In genomic region chr6:120604020-120604958, GRCm38 (mm10) we compare ENCODE assay signal across 8 mouse cellular contexts.
A peak's percentile ranks its signal among the peaks of the same experiment; 100 is the strongest.
DNase-seq lines count a peak whose midpoint lies in the region; ATAC-seq and TF ChIP-seq lines count a peak whose summit lies in the region.

No protein-coding gene starts in this region.

- no peak overlapping the region for H3K4me2 ChIP-seq in CH12.LX (ENCODE audit: insufficient read depth, low read depth, poor library complexity, severe bottlenecking)
- peak overlapping the region; percentile 62 for H3K4me2 ChIP-seq in liver, embryonic 15.5 days

- peak in 1 of 2 experiments; percentile 37; a peak in 2 of 4 replicates for TF ChIP-seq CTCF in CH12.LX (conservative IDR thresholded peaks at IDR 0.05 in 1 of 2, IDR thresholded peaks at IDR 0.05 in 1 of 2; ENCODE audit: low read depth in 2 of 2, low read length in 2 of 2)

- ATAC-seq in erythroid progenitor cell, adult 5-6 weeks (replicated peaks; ENCODE audit: low FRiP score, poor library complexity, severe bottlenecking) = peak; percentile 73
- peak; percentile 86 for ATAC-seq in liver, embryonic 15.5 days (ENCODE audit: insufficient read depth)

- no peak overlapping the region for H3K4me3 ChIP-seq in heart, embryonic 10.5 days
- H3K4me3 ChIP-seq in CH12.LX (replicated peaks in 1 of 3; ENCODE audit: low read depth in 2 of 3, low read length in 2 of 3, poor library complexity in 1 of 3) = no peak overlapping the region
- peak overlapping the region; percentile 25; the same call in 1 of the 2 replicates for H3K4me3 ChIP-seq in liver, embryonic 15.5 days (replicated peaks)

- peak overlapping the region; percentile 68 for H3K27ac ChIP-seq in heart, embryonic 10.5 days
- H3K27ac ChIP-seq in CH12.LX (ENCODE audit: insufficient read depth, low read depth) = no peak overlapping the region
- H3K27ac ChIP-seq in liver, embryonic 15.5 days (replicated peaks) = peak overlapping the region; percentile 100

- no peaks in the 10 kb centered on the region for H3K9me3 ChIP-seq in heart, embryonic 10.5 days
- H3K9me3 ChIP-seq in CH12.LX (replicated peaks; ENCODE audit: low read length) = peaks cover 5% of the 10 kb centered on the region
- H3K9me3 ChIP-seq in liver, embryonic 15.5 days (replicated peaks) = no peaks in the 10 kb centered on the region

- TF ChIP-seq RAD21 in CH12.LX (IDR thresholded peaks at IDR 0.05; ENCODE audit: low read depth, low read length) = peak; percentile 36

- intact Hi-C loops in heart, postnatal 14 days (cut with DNase I) = loop anchor here (5.0 kb wide), 2 partner anchors 63 to 133 kb away; partner anchors contain the start of gene Cecr2

- DNase-seq in heart, embryonic 10.5 days (ENCODE audit: low spot score) = no peak
- no peak for DNase-seq in heart, postnatal 14 days
- DNase-seq in CH12.LX (ENCODE audit: extremely low read depth) = no peak
- DNase-seq in layer of hippocampus, postnatal 25 days (ENCODE audit: extremely low spot score in 1 of 2, low spot score in 1 of 2) = no peak
- DNase-seq in cerebellum, postnatal 10 days = no peak
- DNase-seq in Muller cell, postnatal 12 days (ENCODE audit: inconsistent ontology term) = no peak

- TF ChIP-seq POLR2A in CH12.LX (IDR thresholded peaks at IDR 0.05; ENCODE audit: low read depth, low read length) = no peak

- dilution Hi-C loops in CH12.LX (cut with MboI; ENCODE audit: extremely low pct_ligation_motif_present, extremely low pct_unique_long_range_greater_than_20kb, low sequenced_read_pairs) = no loop called here

- peaks cover 13% of the 10 kb centered on the region for H3K4me1 ChIP-seq in heart, embryonic 10.5 days
- peaks cover 0 to 11% of the 10 kb centered on the region in 2 experiments; a peak in 2 of 4 replicates for H3K4me1 ChIP-seq in CH12.LX (ENCODE audit: control insufficient read depth in 1 of 2, insufficient read depth in 2 of 2)
- peaks cover 87% of the 10 kb centered on the region for H3K4me1 ChIP-seq in liver, embryonic 15.5 days (replicated peaks)

- no peak for TF ChIP-seq EP300 in CH12.LX (IDR thresholded peaks at IDR 0.05; ENCODE audit: low read length)

- no peaks in the 10 kb centered on the region for H3K27me3 ChIP-seq in heart, embryonic 10.5 days (ENCODE audit: insufficient read depth, poor library complexity, severe bottlenecking)
- no peaks in the 10 kb centered on the region for H3K27me3 ChIP-seq in CH12.LX (replicated peaks)
- no peaks in the 10 kb centered on the region for H3K27me3 ChIP-seq in liver, embryonic 15.5 days

- H3K79me2 ChIP-seq in CH12.LX (replicated peaks; ENCODE audit: control insufficient read depth, extremely low read depth, insufficient read depth, poor library complexity, severe bottlenecking) = no peaks in the 10 kb centered on the region

- in situ Hi-C loops in CH12.LX (cut with MboI; ENCODE audit: low pct_ligation_motif_present, low pct_unique_long_range_greater_than_20kb, low sequenced_read_pairs) = no loop called here

- H3K36me3 ChIP-seq in heart, embryonic 10.5 days = no peaks in the 10 kb centered on the region
- H3K36me3 ChIP-seq in CH12.LX (replicated peaks in 1 of 2; ENCODE audit: control insufficient read depth in 1 of 2, insufficient read depth in 1 of 2, low read length in 1 of 2) = no peaks in the 10 kb centered on the region
- no peaks in the 10 kb centered on the region for H3K36me3 ChIP-seq in liver, embryonic 15.5 days (replicated peaks)

- 32% methylated on average over 6 of the region's 6 CpGs for WGBS in heart, embryonic 10.5 days
- WGBS in liver, embryonic 15.5 days (ENCODE audit: insufficient replicate concordance) = 15% methylated on average over 6 of the region's 6 CpGs

- no peak overlapping the region for H3K9ac ChIP-seq in CH12.LX (ENCODE audit: insufficient read depth, low read depth)
- H3K9ac ChIP-seq in liver, embryonic 15.5 days = peak overlapping the region; percentile 64

TF ChIP-seq in CH12.LX, 34 proteins besides CTCF, POLR2A, EP300 and RAD21:
- TF ChIP-seq SMC3 (IDR thresholded peaks at IDR 0.05; ENCODE audit: low read depth, low read length) (peak; percentile 40), RCOR1 (conservative IDR thresholded peaks at IDR 0.05; ENCODE audit: low read depth, low read length) (no peak), TBP (conservative IDR thresholded peaks at IDR 0.05; ENCODE audit: low read depth, low read length) (no peak)
